Mouse (Mus musculus): ENCODE measurements around the gene Heatr5a.

Heatr5a gene

DNA sequence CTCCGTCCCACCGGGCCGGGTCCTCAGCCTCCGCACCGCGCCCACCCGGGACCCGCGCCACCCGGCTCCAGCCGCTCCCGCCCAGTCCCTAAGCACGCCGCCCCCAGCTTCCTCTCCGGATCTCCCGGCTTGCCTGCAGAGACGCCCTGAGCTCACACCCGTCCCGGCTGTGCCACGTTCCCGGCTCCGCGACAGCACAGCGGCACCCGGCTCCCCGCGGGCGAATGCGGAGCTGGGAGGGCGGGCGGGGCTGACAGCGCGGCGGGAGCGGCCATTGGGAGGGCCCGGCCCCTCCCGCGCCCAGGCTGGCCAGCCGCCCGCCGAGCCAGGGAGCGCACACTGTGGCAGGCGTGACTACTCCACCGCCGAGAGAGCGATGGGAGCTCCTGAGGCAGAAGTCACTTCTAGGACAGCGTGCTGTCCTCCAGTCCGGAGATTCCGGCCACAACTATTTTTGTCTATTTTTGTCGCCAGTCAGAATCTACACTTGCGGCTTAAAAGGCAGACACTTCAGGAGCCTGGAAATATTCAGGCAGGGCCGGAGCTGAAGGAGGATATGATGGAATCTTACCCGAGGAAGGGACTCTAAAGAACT is at the start of gene Heatr5a:
Heatr5a (minus strand) TSS at position 252 of the 595 bp plus-strand sequence.
- DNase-seq (ENCODE audit: low read depth, low spot score) = peak; percentile 58

DNA sequence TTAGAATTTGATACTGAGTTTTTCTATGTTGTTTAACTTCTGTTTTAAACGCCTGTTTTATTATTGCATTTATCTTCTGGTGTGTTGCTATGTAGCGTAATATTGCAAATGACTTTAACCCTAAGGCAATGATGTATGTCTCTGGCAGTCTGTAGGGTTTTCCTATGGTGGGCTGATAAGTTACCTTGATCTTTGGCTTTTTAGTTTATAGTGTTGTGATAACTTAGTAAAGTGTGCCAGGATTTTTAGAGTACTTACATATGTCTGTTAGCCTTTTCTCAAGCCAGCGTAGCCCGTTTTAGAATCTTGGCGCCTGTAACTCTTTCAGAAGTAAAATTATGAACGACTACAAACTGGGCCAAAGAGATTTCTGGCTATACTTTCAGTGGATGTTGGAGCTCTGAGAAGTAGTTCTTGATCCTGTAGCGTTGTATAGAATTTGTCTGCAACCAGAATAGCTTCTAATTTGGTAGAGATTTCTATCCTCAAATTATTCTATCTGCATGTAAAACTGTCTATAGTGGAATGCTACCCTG is 43.4 kb upstream of the Heatr5a start:
- DNase-seq (ENCODE audit: low read depth, low spot score) = no peak

DNA sequence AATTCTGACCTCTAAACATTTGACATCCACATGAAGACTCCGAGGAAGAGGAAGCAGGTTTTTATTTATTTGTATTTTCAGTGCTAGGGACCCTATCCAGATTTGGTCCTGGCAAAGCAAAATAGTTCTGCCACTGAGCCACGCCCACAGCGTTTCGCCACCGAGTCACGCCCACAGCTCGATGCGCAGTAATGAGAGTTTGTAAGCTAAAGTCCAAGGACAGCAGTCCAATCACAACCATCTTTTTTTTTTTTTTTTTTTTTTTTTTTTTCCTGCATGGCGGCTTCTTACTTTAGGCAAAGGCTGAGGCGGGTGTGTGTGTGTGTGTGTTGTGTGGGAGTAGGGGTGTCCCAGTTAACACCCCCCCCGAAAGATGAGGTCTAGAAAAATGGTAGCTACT is 42.9 kb upstream of the Heatr5a start:
- no peak for DNase-seq (ENCODE audit: low read depth, low spot score)

DNA sequence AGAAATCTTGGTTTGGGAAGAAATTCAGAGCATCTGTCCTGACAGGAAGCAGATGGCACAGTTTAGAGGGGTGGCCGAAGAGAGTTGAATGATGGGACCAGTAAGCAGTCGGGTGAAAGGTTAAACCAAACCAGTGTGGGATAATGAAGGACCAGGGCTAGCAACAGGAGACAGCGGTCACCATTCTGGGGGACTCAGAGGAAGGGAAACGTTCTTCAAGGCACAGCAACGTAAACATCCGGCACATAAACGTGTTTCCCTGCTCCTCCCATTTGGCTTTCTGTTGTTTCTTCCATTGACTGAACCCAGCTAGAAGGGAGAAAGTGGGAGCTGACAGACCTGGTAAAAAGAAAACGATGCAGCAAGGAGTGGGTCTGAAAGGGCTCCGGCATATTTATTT is 42.2 kb upstream of the Heatr5a start:
- no peak for DNase-seq (ENCODE audit: low read depth, low spot score)

DNA sequence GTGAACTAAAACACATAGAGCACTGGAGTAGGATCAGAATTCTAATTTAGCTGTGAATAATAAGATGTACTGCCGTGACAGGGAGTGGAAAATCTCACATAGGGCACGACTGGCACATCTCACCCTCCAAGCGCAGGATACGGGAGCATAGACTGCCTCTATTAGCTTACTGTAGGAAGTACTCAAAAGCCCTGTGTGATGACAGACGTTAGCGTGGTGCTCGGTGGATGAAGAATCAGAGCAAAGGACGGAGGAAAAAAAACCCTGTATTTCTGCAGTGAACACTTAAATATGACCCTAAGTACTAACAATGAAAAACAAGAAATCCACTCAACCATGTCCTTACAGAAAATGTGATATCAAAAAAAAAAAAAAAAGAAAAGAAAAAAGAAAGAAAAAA is 41.0 kb upstream of the Heatr5a start:
- no peak for DNase-seq (ENCODE audit: low read depth, low spot score)

DNA sequence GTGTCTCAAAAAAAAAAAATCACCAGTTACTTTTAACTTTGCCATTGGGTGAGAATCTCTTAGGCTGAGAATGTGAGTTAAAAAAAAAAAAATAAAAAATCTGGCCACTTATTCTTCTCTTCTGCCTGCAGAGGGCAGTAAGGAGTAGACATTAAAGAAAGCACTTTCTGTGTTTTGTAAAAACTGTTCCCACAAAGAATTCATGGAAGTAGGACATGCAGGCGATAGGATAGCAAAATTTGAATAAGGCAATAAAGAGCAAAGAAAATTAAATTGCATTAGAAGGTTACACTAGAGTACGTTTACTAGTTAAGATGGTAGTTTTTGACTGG is 39.5 kb upstream of the Heatr5a start:
- DNase-seq (ENCODE audit: low read depth, low spot score) = no peak

DNA sequence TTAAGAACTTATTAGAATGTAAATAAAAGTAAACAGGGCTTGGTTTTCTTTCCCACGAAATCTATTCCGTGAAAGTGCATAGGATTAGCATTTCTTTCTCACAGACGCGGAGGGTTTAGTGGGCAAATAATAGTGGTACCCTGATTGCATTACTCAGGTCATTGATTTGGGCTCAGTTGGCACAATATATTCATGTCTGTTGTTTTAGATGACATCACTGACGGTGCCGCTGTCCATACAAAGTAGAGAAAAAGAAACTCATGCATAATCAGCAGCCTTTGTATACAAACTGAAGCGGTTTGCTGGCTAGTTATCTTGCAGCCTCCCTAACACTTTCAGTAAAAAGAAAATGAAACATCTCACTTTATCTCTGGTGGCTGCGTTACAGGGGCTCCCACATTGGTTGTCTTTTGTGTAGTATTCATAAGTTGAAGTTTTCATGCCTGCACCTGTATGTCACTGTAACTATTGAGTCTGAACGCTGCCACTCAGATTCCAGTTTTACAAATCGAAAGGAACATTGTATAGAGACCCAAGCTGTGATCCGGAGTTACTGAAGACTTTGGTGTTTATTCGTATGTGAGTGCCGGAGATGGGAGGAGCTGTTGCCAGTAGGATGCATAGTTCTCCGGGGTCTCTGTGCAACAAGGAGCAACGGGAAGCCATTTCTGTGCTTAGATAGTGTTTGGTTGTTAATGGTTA is 39.0 kb upstream of the Heatr5a start:
- no peak for DNase-seq (ENCODE audit: low read depth, low spot score)

DNA sequence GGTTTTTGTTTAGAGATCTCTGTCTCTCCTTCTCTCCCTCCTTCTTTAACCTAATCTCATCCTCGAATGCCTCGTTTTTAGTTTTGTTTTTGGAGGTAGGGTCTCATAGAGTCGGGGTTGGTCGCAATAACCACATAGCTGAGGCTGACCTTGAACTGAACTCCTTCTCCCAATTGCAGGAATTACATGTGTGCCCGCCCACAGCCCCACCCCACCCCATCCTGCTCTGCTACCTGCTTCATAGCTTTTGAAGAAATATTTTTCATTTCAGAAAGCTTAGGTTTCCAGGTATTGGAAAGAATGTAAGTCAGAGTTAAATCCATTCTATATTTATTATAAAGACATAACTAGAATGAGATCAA is 35.5 kb upstream of the Heatr5a start:
- no peak for DNase-seq (ENCODE audit: low read depth, low spot score)

DNA sequence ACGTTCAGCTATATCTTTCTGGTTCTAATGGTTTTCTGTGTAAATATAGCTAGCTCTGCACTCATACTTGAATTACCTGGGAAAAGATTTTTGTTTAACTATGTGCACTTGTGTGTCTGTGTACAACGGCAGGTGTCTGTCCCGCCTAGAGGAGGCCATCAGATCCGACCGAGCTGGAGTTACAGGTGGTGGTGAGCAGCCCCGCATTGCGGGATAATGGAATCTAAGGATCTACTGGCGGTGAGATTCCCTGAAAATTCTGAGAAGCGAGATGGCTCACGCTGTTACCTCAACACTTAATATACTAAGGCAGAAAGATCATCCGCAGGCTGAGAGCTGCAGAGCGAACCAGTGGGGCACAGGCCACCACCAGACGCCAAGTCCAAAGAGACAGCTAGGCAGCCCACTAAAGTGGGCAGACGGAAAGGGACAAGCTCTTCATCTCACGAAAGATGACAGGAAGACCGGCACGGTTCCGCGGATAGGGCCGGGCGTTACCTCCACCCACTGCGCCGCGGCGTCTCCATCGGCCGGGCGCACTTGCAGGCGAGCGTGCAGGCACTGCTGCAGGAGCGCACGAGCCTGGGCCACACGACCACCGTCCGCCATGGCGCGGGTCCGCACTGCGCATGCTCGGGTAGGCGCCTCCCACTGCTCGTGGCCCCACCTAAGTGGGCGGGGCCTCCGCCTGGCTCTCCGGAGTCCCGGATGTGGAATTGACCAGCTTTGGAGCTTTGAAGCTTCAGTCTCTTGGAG is 34.9 kb upstream of the Heatr5a start, which contains the start of gene Dtd2:
Dtd2 (minus strand) TSS at position 625 of the 756 bp plus-strand sequence.
- DNase-seq (ENCODE audit: low read depth, low spot score) = peak; percentile 66

DNA sequence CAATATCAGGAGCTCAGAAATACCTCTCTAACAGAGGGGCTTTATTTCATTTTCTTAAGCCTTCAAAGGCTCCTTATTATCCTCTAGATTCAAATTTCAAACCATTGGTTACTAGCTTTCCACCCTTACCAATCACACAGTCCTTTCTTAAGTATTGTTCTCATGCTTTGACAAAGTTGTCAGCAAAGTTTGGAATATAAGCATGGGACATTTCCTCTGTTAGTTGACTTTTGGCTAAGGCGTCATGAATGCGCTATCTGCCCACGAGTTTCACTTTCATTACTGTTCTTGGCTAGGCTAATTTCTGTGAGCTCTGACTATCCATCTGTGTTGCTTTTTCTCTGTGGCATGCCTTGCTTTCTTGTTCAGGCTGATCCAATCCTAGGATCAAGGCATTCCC is 31.6 kb upstream of the Heatr5a start:
- no peak for DNase-seq (ENCODE audit: low read depth, low spot score)

DNA sequence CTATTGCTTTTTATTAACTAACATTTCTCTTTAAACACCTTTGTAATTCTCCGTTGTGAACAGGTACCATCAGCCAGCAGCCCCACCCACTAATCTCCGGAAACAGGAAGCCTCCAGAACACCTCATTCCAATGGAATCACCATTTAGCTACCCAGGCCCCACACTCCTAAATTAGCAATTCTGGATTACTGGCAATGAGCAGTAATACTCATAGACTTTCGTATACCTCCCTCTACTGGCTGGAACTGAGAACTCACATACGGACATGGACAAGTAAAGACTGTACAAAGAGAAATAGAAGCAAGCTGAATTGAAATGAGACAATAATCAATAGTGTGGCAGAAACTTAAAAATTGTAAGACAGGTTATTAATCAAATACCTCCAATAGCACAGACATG is 30.4 kb upstream of the Heatr5a start:
- peak; percentile 69 for DNase-seq (ENCODE audit: low read depth, low spot score)

DNA sequence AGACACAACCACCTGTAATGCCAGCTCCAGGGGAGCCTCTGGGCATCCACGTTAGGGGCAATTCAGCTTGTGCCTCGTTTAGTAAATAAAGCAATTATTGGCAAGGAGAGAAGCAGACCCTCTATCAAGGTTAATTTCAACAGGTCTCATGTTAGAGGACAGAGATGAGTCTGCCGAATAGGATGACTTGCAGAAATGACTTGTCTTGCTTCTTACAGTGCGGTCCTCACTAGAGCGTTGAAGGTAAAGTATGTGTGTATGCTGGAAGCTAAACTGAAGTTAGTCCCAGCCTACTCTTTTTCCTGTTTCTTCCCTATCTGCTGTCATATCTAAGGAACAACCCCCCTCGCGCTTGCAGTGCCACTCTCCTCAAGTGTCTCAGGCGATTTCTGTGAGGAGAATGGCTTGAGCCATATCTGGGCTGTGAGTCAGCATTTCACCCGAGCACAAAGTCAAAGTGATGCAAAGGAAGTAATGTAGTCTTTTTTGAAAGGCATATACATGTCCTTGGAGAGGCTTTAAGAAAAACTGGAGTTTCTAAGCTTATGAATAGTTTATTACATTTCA is 27.3 kb upstream of the Heatr5a start:
- DNase-seq (ENCODE audit: low read depth, low spot score) = no peak

DNA sequence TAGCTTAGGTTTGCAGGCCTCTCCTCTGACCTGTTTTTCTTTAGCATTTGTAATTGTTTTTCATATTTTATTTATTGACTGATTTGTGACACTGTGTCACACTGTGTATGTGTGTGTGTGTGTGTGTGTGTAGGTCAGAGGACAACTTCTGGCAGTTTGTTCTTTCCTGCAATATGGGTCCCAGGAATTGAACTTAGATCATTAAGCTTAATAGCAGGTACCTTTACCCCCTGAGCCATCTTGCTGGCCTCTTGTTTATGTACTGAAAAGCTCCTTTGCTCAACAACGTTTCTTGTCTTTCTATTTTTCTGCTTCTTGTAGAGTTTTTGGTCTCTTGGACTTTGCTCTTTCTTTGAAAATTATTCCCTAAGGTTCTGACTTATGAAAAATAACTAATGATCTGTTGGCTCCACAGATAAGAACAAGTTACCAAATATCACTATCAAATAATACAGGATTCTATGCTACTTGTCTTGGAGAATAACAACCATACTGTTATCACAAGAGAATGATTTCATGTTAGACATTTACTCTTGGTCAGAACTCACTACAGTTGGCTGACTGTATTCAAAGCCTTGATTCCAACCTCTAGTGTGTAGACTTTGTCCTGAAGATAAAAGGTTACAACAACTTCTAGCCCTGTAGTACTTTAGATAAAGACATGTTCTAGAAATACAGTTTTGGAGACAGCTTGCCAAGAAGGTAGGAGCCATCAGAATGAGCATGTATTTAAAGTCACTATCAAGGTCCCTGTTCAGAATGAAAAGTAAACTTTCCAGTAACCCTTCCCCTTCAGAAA is 24.8 kb upstream of the Heatr5a start:
- no peak for DNase-seq (ENCODE audit: low read depth, low spot score)

DNA sequence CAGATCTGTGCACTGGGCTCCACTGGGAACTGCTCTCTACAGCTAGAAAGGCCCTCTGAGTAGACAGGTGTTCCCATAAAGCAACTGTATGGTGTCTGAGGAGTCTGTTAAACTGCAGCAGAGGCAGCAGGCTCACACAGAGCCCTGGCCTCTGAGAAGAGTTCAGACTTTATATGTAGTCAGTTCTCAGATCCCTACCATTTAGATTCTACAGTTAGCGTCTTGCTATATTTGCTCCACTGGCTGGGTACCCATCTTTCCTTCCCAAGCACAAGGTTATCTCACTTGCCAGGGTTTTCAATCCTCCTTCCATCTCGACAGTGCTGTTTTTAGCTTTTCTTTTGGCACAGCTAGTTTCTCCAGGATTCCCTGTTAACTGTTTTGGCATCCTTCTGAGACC is 19.5 kb upstream of the Heatr5a start:
- DNase-seq (ENCODE audit: low read depth, low spot score) = no peak

DNA sequence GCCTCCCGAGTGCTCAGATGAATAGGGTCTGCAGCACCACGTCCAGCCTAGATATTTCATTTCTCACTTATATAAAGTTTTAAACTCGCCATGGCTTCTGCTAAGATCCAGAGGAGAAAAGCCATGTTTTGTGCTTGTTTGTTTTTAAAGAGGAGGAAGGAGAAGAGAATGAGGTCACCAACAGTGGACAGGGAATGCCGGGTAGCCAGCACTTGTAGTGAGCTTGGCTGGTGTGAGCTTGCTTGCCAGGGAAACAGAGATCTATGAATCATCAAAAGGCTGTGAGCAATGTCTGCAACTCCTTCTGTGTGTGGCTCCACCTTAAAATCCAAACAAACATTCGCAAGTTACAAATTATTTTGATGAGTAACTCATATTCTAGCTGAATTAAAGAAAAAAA is 17.4 kb upstream of the Heatr5a start:
- DNase-seq (ENCODE audit: low read depth, low spot score) = no peak

DNA sequence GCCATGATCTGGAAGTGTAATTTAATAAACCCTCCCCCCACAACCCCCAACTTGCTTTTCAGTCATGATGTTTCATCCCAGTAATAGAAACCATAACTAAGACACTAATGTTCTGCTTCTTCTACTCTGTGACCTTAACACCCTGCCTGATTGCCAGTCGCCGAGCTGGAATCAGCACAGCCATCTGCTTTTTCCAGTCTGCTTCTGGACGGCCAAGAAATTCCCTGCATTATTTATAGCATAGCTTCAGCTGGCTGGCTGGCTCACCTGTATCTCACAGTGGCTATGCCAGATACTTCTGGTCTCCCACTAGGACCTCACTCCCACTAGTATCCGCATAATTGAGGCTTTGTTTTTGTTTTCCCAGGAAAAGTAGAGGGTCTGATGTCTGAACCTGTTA is 14.7 kb upstream of the Heatr5a start:
- DNase-seq (ENCODE audit: low read depth, low spot score) = no peak

DNA sequence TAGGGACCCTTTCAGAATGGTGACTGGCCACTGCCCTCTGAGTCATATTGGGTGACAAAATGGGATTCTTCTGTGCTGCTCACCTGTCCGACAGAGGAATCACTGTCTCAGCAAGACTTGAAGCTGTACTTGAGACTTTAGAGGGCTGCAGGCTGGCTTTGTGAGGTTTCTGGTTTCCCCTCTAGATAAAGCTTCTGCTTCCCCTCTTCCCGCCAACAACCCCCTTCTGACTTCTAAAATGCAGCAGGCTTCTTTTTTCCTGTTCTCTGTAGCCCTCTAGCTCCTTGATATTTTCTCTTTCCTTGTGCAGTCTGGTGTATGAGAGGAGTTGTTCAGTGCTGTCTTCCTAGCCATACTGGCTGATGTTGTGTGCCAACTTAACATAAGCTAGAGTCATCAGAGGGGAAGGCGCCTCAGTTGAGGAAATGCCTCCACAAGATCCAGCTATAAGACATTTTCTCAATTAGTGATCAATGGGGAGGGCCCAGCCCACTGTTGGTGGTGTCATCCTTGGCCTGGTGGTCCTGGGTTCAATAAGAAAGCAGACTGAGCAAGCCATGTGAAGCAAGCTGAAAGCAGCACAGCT is 14.1 kb upstream of the Heatr5a start:
- DNase-seq (ENCODE audit: low read depth, low spot score) = no peak

DNA sequence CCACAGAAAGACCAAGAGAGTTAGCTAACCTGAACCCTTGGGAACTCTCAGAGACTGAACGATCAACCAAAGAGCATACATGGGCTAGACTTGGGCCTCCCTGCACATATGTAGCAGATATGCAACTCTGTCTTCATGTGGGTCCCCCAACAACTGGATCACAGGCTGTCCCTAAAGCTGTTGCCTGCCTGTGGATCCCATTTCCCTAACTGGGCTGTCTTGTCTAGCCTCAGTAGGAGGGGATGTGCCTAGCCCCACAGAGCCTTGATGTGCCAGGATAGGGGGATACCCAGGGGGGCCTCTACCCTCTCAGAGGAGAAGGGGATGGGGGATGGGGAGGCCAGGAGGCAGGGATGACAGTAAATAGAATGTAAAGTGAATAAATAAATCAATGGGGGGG is 12.5 kb upstream of the Heatr5a start:
- no peak for DNase-seq (ENCODE audit: low read depth, low spot score)

DNA sequence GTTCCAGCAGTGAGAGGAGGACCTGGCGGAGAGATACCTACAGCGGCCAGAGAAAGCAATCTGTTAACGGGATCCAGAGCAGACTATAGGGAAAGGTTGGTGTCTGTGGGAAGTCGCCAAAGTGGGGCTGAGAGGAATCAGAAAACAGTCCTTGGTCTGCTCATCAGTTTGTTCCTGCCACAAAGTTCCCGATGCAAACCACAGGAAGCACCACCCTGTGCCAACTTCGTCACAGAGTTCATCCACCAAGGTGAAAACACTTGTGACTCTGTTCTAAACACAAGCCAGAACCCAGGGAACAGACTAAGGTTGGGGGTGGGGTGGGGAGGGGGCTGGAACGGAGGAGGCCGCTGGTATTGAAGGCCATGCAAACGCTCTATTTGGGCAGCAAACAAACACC is 5.4 kb upstream of the Heatr5a start:
- no peak for DNase-seq (ENCODE audit: low read depth, low spot score)

DNA sequence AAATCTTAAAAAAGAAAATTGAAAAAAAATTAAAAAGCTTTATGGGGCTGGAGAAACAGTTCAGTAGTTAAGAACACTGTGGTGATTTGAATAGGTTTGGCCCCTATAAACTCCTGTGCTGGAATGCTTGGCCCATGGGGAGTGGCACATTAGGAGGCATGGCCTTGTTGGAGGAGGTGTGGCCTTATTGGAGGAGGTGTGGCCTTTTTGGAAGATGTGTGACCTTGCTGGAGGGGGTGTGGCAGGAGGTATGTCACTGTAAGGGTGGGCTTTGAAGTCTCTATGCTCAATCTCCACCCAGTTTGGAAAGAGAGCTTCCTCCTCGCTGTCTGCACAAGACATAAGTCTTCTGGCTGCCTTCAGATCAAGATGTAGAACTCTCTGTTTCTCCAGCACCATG is 3.3 kb upstream of the Heatr5a start:
- DNase-seq (ENCODE audit: low read depth, low spot score) = no peak

Data from telencephalon, adult 2 months (tissue).